Mouse (Mus musculus) lung, postnatal 0 days (tissue): ENCODE data around the gene Entpd7.

Source experiments
- CTCF ChIP-seq: IDR thresholded peaks from 2 replicates; pipeline ENCODE4 v1.5.1; 2016; ENCODE audit warnings: antibody characterized with exemption, mild to moderate bottlenecking
- EP300 ChIP-seq: IDR thresholded peaks from 2 replicates; pipeline ENCODE4 v1.6.1; 2016; ENCODE audit warnings: antibody characterized with exemption, mild to moderate bottlenecking, control low read depth

DNA sequence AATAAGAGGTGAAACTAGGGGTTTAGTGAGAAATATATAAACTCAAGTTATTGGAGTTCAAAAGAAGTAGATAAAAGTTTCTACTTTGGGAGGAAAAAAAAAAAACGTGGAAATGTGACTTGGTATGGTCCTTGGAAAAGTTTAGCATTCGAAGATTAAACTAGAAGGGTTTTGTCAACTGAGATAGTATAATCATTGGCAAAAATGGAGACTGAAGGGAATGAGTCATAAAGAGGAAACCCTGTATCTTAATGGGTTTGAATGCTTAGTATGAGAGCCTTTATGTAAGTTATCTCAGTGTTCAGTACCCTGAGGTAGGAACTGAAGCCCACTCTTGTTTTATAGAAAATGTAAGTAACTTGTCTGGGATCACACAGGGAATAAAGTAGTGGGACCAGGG lies 65.4 kb downstream of the Entpd7 start:
- no peak for TF ChIP-seq CTCF
- no peak for TF ChIP-seq EP300
